Mouse (Mus musculus): ENCODE measurements around the gene Ccdc3. TPM values are rescaled to one million over a fixed set of nuclear protein-coding genes. Genes with fewer than 3 reads are reported as not detected.
"Not testable (repeated sequence)": the region's sequence is repeated elsewhere in the genome, so short reads cannot be mapped to it uniquely, and the experiment has no call there.

The Ccdc3 gene
- total RNA-seq, 1 experiment from 2014 or later: not detected

- no peak for ATAC-seq (replicated peaks in 1 of 2; ENCODE audit: insufficient read depth in 1 of 2, low FRiP score in 2 of 2, low TSS enrichment in 1 of 2, low read depth in 1 of 2, poor library complexity in 2 of 2, severe bottlenecking in 2 of 2)
Observed at GRCm38 (mm10) chr2:5193071-5193470, 55.5 kb downstream of the Ccdc3 start.

- no peak for ATAC-seq (replicated peaks in 1 of 2; ENCODE audit: insufficient read depth in 1 of 2, low FRiP score in 2 of 2, low TSS enrichment in 1 of 2, low read depth in 1 of 2, poor library complexity in 2 of 2, severe bottlenecking in 2 of 2)
Observed at GRCm38 (mm10) chr2:5194701-5195215, 57.2 kb downstream of the Ccdc3 start.

GRCm38 (mm10) chr2:5197486-5197885 is 59.9 kb downstream of the Ccdc3 start:
- ATAC-seq (replicated peaks in 1 of 2; ENCODE audit: insufficient read depth in 1 of 2, low FRiP score in 2 of 2, low TSS enrichment in 1 of 2, low read depth in 1 of 2, poor library complexity in 2 of 2, severe bottlenecking in 2 of 2): no peak

GRCm38 (mm10) chr2:5199289-5199688 is 61.7 kb downstream of the Ccdc3 start:
- no peak for ATAC-seq (replicated peaks in 1 of 2; ENCODE audit: insufficient read depth in 1 of 2, low FRiP score in 2 of 2, low TSS enrichment in 1 of 2, low read depth in 1 of 2, poor library complexity in 2 of 2, severe bottlenecking in 2 of 2)

- ATAC-seq (replicated peaks in 1 of 2; ENCODE audit: insufficient read depth in 1 of 2, low FRiP score in 2 of 2, low TSS enrichment in 1 of 2, low read depth in 1 of 2, poor library complexity in 2 of 2, severe bottlenecking in 2 of 2): no peak
Observed at GRCm38 (mm10) chr2:5200817-5201364, 63.3 kb downstream of the Ccdc3 start.

- no peak for ATAC-seq (replicated peaks in 1 of 2; ENCODE audit: insufficient read depth in 1 of 2, low FRiP score in 2 of 2, low TSS enrichment in 1 of 2, low read depth in 1 of 2, poor library complexity in 2 of 2, severe bottlenecking in 2 of 2)
Observed at GRCm38 (mm10) chr2:5203146-5203545, 65.6 kb downstream of the Ccdc3 start.

- ATAC-seq (replicated peaks in 1 of 2; ENCODE audit: insufficient read depth in 1 of 2, low FRiP score in 2 of 2, low TSS enrichment in 1 of 2, low read depth in 1 of 2, poor library complexity in 2 of 2, severe bottlenecking in 2 of 2): no peak
Observed at GRCm38 (mm10) chr2:5204941-5205340, 67.4 kb downstream of the Ccdc3 start.

GRCm38 (mm10) chr2:5206651-5207050 is 69.1 kb downstream of the Ccdc3 start:
- no peak for ATAC-seq (replicated peaks in 1 of 2; ENCODE audit: insufficient read depth in 1 of 2, low FRiP score in 2 of 2, low TSS enrichment in 1 of 2, low read depth in 1 of 2, poor library complexity in 2 of 2, severe bottlenecking in 2 of 2)

- no peak for ATAC-seq (replicated peaks in 1 of 2; ENCODE audit: insufficient read depth in 1 of 2, low FRiP score in 2 of 2, low TSS enrichment in 1 of 2, low read depth in 1 of 2, poor library complexity in 2 of 2, severe bottlenecking in 2 of 2)
Observed at GRCm38 (mm10) chr2:5214581-5214980, 77.0 kb downstream of the Ccdc3 start.

GRCm38 (mm10) chr2:5215252-5215815 is 77.8 kb downstream of the Ccdc3 start:
- ATAC-seq (replicated peaks in 1 of 2; ENCODE audit: insufficient read depth in 1 of 2, low FRiP score in 2 of 2, low TSS enrichment in 1 of 2, low read depth in 1 of 2, poor library complexity in 2 of 2, severe bottlenecking in 2 of 2): no peak

GRCm38 (mm10) chr2:5219206-5219605 is 81.6 kb downstream of the Ccdc3 start:
- ATAC-seq (replicated peaks in 1 of 2; ENCODE audit: insufficient read depth in 1 of 2, low FRiP score in 2 of 2, low TSS enrichment in 1 of 2, low read depth in 1 of 2, poor library complexity in 2 of 2, severe bottlenecking in 2 of 2): no peak

GRCm38 (mm10) chr2:5219847-5220375 is 82.3 kb downstream of the Ccdc3 start:
- no peak for ATAC-seq (replicated peaks in 1 of 2; ENCODE audit: insufficient read depth in 1 of 2, low FRiP score in 2 of 2, low TSS enrichment in 1 of 2, low read depth in 1 of 2, poor library complexity in 2 of 2, severe bottlenecking in 2 of 2)

- ATAC-seq (replicated peaks in 1 of 2; ENCODE audit: insufficient read depth in 1 of 2, low FRiP score in 2 of 2, low TSS enrichment in 1 of 2, low read depth in 1 of 2, poor library complexity in 2 of 2, severe bottlenecking in 2 of 2): no peak
Observed at GRCm38 (mm10) chr2:5222571-5222970, 85.0 kb downstream of the Ccdc3 start.

GRCm38 (mm10) chr2:5236846-5237482 is 99.4 kb downstream of the Ccdc3 start:
- ATAC-seq (replicated peaks in 1 of 2; ENCODE audit: insufficient read depth in 1 of 2, low FRiP score in 2 of 2, low TSS enrichment in 1 of 2, low read depth in 1 of 2, poor library complexity in 2 of 2, severe bottlenecking in 2 of 2): no peak

GRCm38 (mm10) chr2:5237870-5238269 is 100.3 kb downstream of the Ccdc3 start:
- no peak for ATAC-seq (replicated peaks in 1 of 2; ENCODE audit: insufficient read depth in 1 of 2, low FRiP score in 2 of 2, low TSS enrichment in 1 of 2, low read depth in 1 of 2, poor library complexity in 2 of 2, severe bottlenecking in 2 of 2)

- ATAC-seq (replicated peaks in 1 of 2; ENCODE audit: insufficient read depth in 1 of 2, low FRiP score in 2 of 2, low TSS enrichment in 1 of 2, low read depth in 1 of 2, poor library complexity in 2 of 2, severe bottlenecking in 2 of 2): no peak
Observed at GRCm38 (mm10) chr2:5239492-5239891, 101.9 kb downstream of the Ccdc3 start.

GRCm38 (mm10) chr2:5241469-5241897 is 103.9 kb downstream of the Ccdc3 start:
- no peak for ATAC-seq (replicated peaks in 1 of 2; ENCODE audit: insufficient read depth in 1 of 2, low FRiP score in 2 of 2, low TSS enrichment in 1 of 2, low read depth in 1 of 2, poor library complexity in 2 of 2, severe bottlenecking in 2 of 2)

- ATAC-seq (replicated peaks in 1 of 2; ENCODE audit: insufficient read depth in 1 of 2, low FRiP score in 2 of 2, low TSS enrichment in 1 of 2, low read depth in 1 of 2, poor library complexity in 2 of 2, severe bottlenecking in 2 of 2): not testable (repeated sequence)
Observed at GRCm38 (mm10) chr2:5249199-5249598, 111.6 kb downstream of the Ccdc3 start.
